8 mouse cellular contexts compared by ENCODE assay signal in the genomic region with DNA sequence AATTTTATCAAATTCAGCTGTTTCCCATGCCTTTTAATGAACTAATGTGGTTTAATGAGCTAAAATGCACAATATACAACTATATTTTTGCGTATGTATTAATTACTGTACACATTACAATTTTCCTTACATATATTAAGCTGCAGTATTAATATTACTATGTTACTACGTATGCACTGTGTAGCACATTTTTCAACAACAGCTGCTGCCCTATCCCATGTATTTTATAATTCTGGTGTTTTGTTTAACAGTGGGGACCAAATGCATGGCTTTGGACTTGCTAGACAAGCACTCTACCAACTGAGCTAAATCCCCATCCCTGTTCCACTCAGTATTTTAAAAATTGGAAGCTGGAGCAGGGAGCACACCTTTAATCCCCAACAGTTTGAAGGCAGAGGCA. TPM values are rescaled to one million over a fixed set of nuclear protein-coding genes. Genes with fewer than 3 reads are reported as not detected.
DNase-seq lines count a peak whose midpoint lies in the region; ATAC-seq and TF ChIP-seq lines count a peak whose summit lies in the region.

No protein-coding gene starts in this region.

- no peaks in the 10 kb centered on the region for H3K9me3 ChIP-seq in embryonic facial prominence, embryonic 13.5 days
- H3K9me3 ChIP-seq in intestine, embryonic 16.5 days (ENCODE audit: control insufficient read depth, low read length), result no peaks in the 10 kb centered on the region
- no peaks in the 10 kb centered on the region for H3K9me3 ChIP-seq in neural tube, embryonic 12.5 days

- H3K27me3 ChIP-seq in embryonic facial prominence, embryonic 13.5 days, result no peaks in the 10 kb centered on the region
- no peaks in the 10 kb centered on the region for H3K27me3 ChIP-seq in intestine, embryonic 16.5 days (replicated peaks; ENCODE audit: control insufficient read depth, insufficient read depth, low read length)
- H3K27me3 ChIP-seq in neural tube, embryonic 12.5 days (replicated peaks), result no peaks in the 10 kb centered on the region

- WGBS in embryonic facial prominence, embryonic 13.5 days, result 43% methylated on average over 2 of the region's 2 CpGs
- 34% methylated on average over 2 of the region's 2 CpGs for WGBS in intestine, embryonic 16.5 days
- WGBS in neural tube, embryonic 12.5 days, result 42% methylated on average over 2 of the region's 2 CpGs

- no peak for ATAC-seq in embryonic facial prominence, embryonic 13.5 days (ENCODE audit: insufficient number of reproducible peaks, insufficient read depth, low FRiP score, low TSS enrichment, low read depth)
- 0 out of 2 replicates have a peak, but pooled peaks have one; percentile 10 for ATAC-seq in intestine, embryonic 16.5 days
- ATAC-seq in neural tube, embryonic 12.5 days (ENCODE audit: low FRiP score, low read depth), result peak; percentile 52
- no peak for ATAC-seq in monocyte, adult 5-6 weeks (replicated peaks; ENCODE audit: insufficient number of reproducible peaks, low FRiP score, low TSS enrichment, poor library complexity, severe bottlenecking)

- peak overlapping the region; percentile 90 for H3K9ac ChIP-seq in embryonic facial prominence, embryonic 13.5 days
- peak overlapping the region; percentile 94; the same call in 1 of the 2 replicates for H3K9ac ChIP-seq in intestine, embryonic 16.5 days (ENCODE audit: low read depth, low read length)
- H3K9ac ChIP-seq in neural tube, embryonic 12.5 days, result 0 out of 2 replicates have a peak overlapping the region, but pooled peaks have one; percentile 80

- H3K27ac ChIP-seq in layer of hippocampus, adult 2 months, result peak overlapping the region; percentile 85
- no peak overlapping the region for H3K27ac ChIP-seq in embryonic facial prominence, embryonic 13.5 days
- no peak overlapping the region for H3K27ac ChIP-seq in intestine, embryonic 16.5 days (ENCODE audit: low read length)
- no peak overlapping the region for H3K27ac ChIP-seq in neural tube, embryonic 12.5 days

- H3K4me1 ChIP-seq in embryonic facial prominence, embryonic 13.5 days, result 0 out of 2 replicates have a peak, but pooled peaks cover 9% of the 10 kb centered on the region
- peaks cover 4% of the 10 kb centered on the region; the same call in 1 of the 2 replicates for H3K4me1 ChIP-seq in intestine, embryonic 16.5 days (ENCODE audit: control insufficient read depth, insufficient read depth, low read length)
- H3K4me1 ChIP-seq in neural tube, embryonic 12.5 days, result no peaks in the 10 kb centered on the region; the same call in 1 of the 2 replicates

- TF ChIP-seq CTCF in layer of hippocampus, adult 2 months (conservative IDR thresholded peaks at IDR 0.05), result no peak

- DNase-seq in layer of hippocampus, adult 2 months (ENCODE audit: low spot score in 2 of 2), result no peak
- no peak for DNase-seq in layer of hippocampus, adult 8-10 months (ENCODE audit: low spot score in 2 of 2)
- no peak for DNase-seq in ovary, postnatal 36 days (ENCODE audit: low spot score)
- DNase-seq in retina, embryonic 14.5 days (ENCODE audit: low spot score), result no peak

- peak overlapping the region; percentile 67 for H3K4me2 ChIP-seq in embryonic facial prominence, embryonic 13.5 days
- peak overlapping the region; percentile 60 for H3K4me2 ChIP-seq in intestine, embryonic 16.5 days (ENCODE audit: low read depth, low read length)
- peak overlapping the region; percentile 80 for H3K4me2 ChIP-seq in neural tube, embryonic 12.5 days (replicated peaks)

- peak overlapping the region; percentile 98 for H3K4me3 ChIP-seq in layer of hippocampus, adult 2 months
- peak overlapping the region; percentile 80 for H3K4me3 ChIP-seq in embryonic facial prominence, embryonic 13.5 days
- H3K4me3 ChIP-seq in intestine, embryonic 16.5 days (ENCODE audit: low read length), result peak overlapping the region; percentile 95
- peak overlapping the region; percentile 93 for H3K4me3 ChIP-seq in neural tube, embryonic 12.5 days

- no peaks in the 10 kb centered on the region for H3K36me3 ChIP-seq in embryonic facial prominence, embryonic 13.5 days
- no peaks in the 10 kb centered on the region for H3K36me3 ChIP-seq in intestine, embryonic 16.5 days (ENCODE audit: control insufficient read depth, insufficient read depth, low read length)
- no peaks in the 10 kb centered on the region for H3K36me3 ChIP-seq in neural tube, embryonic 12.5 days

RNA-seq across cellular contexts. Expression of a gene that starts 3.6 kb away (rescaled TPM):
- total RNA-seq in layer of hippocampus, adult 2 months (2021), result 10 to 100 TPM; 38.6 to 45.9 TPM
- 10 to 100 TPM; 40.7 to 46.4 (median 43.4) TPM for total RNA-seq in layer of hippocampus, adult 8-10 months (2022)
- 44.4 and 45.1 TPM in 2 replicates for polyA plus RNA-seq in embryonic facial prominence, embryonic 13.5 days (2015; fragmentation: Nextera tagmentation; extraction: Ambion mirVana)
- 29.6 TPM in 2 replicates for polyA plus RNA-seq in intestine, embryonic 16.5 days (2015; fragmentation: Nextera tagmentation; extraction: Ambion mirVana)
- polyA plus RNA-seq in neural tube, embryonic 12.5 days (2016; fragmentation: Nextera tagmentation; extraction: Ambion mirVana), result 42.6 and 45.5 TPM in 2 replicates
- 31.2 to 52.7 TPM (median 52.2 TPM) in 3 replicates for total RNA-seq in monocyte, adult 5-6 weeks (2017)

Comparison
In these comparisons a context has a peak if more than half of its experiments do, and no peak if none do; other contexts are left out.
1. ATAC-seq: peak in intestine, embryonic 16.5 days (single experiment) and neural tube, embryonic 12.5 days (single experiment); none in embryonic facial prominence, embryonic 13.5 days (single experiment) and monocyte, adult 5-6 weeks (single experiment).
2. Peak in every context shown above with its lines, with median percentiles within 50 percentile points of each other: H3K4me3 ChIP-seq, H3K4me2 ChIP-seq and H3K9ac ChIP-seq.